Mouse (Mus musculus) CH12.LX (cell line): ENCODE data around the gene Wdr44. TPM values are rescaled to one million over a fixed set of nuclear protein-coding genes. Genes with fewer than 3 reads are reported as not detected.
A peak's percentile ranks its signal among the peaks of the same experiment; 100 is the strongest.

Experiments
- DNase-seq: peaks from one replicate; pipeline ENCODE4 v3.0.0-alpha.2; 2013; ENCODE audit errors: extremely low read depth
- H3K27ac ChIP-seq: 2 replicates; pipeline ENCODE4 v1.5.1; 2012; ENCODE audit warnings: low read depth, mild to moderate bottlenecking, control low read depth, moderate library complexity; ENCODE audit not compliant: insufficient read depth
- H3K27me3 ChIP-seq: replicated peaks from 2 replicates; pipeline ENCODE3; 2012; ENCODE audit warnings: inconsistent platforms
- H3K36me3 ChIP-seq, 2 experiments: replicated peaks in 1 of 2; 2 replicates each; pipeline versions ENCODE3 to v1.6.1; 2012; ENCODE audit warnings: inconsistent platforms in 1 of 2, low read length in 1 of 2, mild to moderate bottlenecking in 1 of 2, mixed read lengths in 1 of 2, moderate library complexity in 1 of 2; ENCODE audit not compliant: control insufficient read depth in 1 of 2, insufficient read depth in 1 of 2
- H3K4me1 ChIP-seq, 2 experiments: 2 replicates each; pipeline ENCODE4 v1.6.1; 2012; ENCODE audit warnings: inconsistent platforms in 1 of 2, moderate library complexity in 1 of 2; ENCODE audit not compliant: insufficient read depth in 2 of 2, control insufficient read depth in 1 of 2
- H3K4me2 ChIP-seq: 2 replicates; pipeline ENCODE4 v1.6.1; 2012; ENCODE audit warnings: low read depth, mild to moderate bottlenecking, control low read depth; ENCODE audit not compliant: poor library complexity, insufficient read depth, severe bottlenecking
- H3K4me3 ChIP-seq, 3 experiments: fragments of 150-350 bp in 1 of 3; sonication (generic) in 1 of 3; replicated peaks in 1 of 3; 2 replicates each; pipeline versions ENCODE3 to v1.5.1; 2011 to 2012; ENCODE audit warnings: low read depth in 2 of 3, low read length in 2 of 3, mild to moderate bottlenecking in 2 of 3, moderate library complexity in 2 of 3, control low read depth in 1 of 3, improper control_type of control experiment in 1 of 3, inconsistent platforms in 1 of 3, mixed read lengths in 1 of 3; ENCODE audit not compliant: poor library complexity in 1 of 3
- H3K79me2 ChIP-seq: replicated peaks from 2 replicates; pipeline ENCODE4 v1.6.1; 2012; ENCODE audit warnings: mild to moderate bottlenecking, moderate library complexity; ENCODE audit not compliant: control insufficient read depth, poor library complexity, insufficient read depth, severe bottlenecking; ENCODE audit errors: extremely low read depth
- H3K9ac ChIP-seq: 2 replicates; pipeline ENCODE4 v1.6.1; 2012; ENCODE audit warnings: low read depth, mild to moderate bottlenecking, control low read depth, moderate library complexity; ENCODE audit not compliant: insufficient read depth
- H3K9me3 ChIP-seq: replicated peaks from 2 replicates; pipeline ENCODE3; 2012; ENCODE audit warnings: low read length, inconsistent platforms, mixed read lengths
- BHLHE40 ChIP-seq: IDR thresholded peaks from 2 replicates; pipeline ENCODE4 v1.6.1; 2011; ENCODE audit warnings: mild to moderate bottlenecking, low read depth, low read length, improper control_type of control experiment
- CHD1 ChIP-seq: IDR thresholded peaks from 2 replicates; pipeline ENCODE4 v1.6.1; 2012; ENCODE audit warnings: low read depth, low read length, improper control_type of control experiment, inconsistent platforms
- CHD2 ChIP-seq: IDR thresholded peaks from 2 replicates; pipeline ENCODE4 v1.6.1; 2011; ENCODE audit warnings: low read length, improper control_type of control experiment
- E2F4 ChIP-seq: IDR thresholded peaks from 2 replicates; pipeline ENCODE4 v1.6.1; 2011; ENCODE audit warnings: low read depth, low read length, improper control_type of control experiment; ENCODE audit not compliant: insufficient replicate concordance
- EP300 ChIP-seq: IDR thresholded peaks from 2 replicates; pipeline ENCODE4 v1.6.1; 2011; ENCODE audit warnings: low read length, improper control_type of control experiment
- GABPA ChIP-seq: IDR thresholded peaks from 2 replicates; pipeline ENCODE4 v1.6.1; 2012; ENCODE audit warnings: low read depth, low read length, improper control_type of control experiment, inconsistent platforms; ENCODE audit not compliant: insufficient replicate concordance
- HCFC1 ChIP-seq: IDR thresholded peaks from 2 replicates; pipeline ENCODE4 v1.6.1; 2012; ENCODE audit warnings: low read depth, mild to moderate bottlenecking, inconsistent platforms, low read length, improper control_type of control experiment
- IRF4 ChIP-seq: IDR thresholded peaks from 2 replicates; pipeline ENCODE4 v1.6.1; 2014; ENCODE audit warnings: low read depth, mild to moderate bottlenecking, inconsistent platforms, low read length, improper control_type of control experiment
- JUN ChIP-seq: IDR thresholded peaks from 2 replicates; pipeline ENCODE4 v1.6.1; 2011; ENCODE audit warnings: low read depth, mild to moderate bottlenecking, low read length, improper control_type of control experiment, moderate library complexity; ENCODE audit not compliant: insufficient read depth
- JUND ChIP-seq: conservative IDR thresholded peaks from 2 replicates; pipeline ENCODE4 v1.6.1; 2011; ENCODE audit warnings: low read depth, low read length, improper control_type of control experiment
- KAT2A ChIP-seq: IDR thresholded peaks from 2 replicates; pipeline ENCODE4 v1.6.1; 2012; ENCODE audit warnings: low read length, improper control_type of control experiment, inconsistent platforms; ENCODE audit not compliant: insufficient replicate concordance
- MAX ChIP-seq: IDR thresholded peaks from 2 replicates; pipeline ENCODE4 v1.6.1; 2011; ENCODE audit warnings: low read length, improper control_type of control experiment
- MAZ ChIP-seq: IDR thresholded peaks from 2 replicates; pipeline ENCODE4 v1.6.1; 2012; ENCODE audit warnings: low read depth, mild to moderate bottlenecking, inconsistent platforms, low read length, improper control_type of control experiment, moderate library complexity
- MEF2A ChIP-seq: IDR thresholded peaks from 2 replicates; pipeline ENCODE4 v1.6.1; 2014; ENCODE audit warnings: low read depth, mild to moderate bottlenecking, inconsistent platforms, low read length, improper control_type of control experiment, borderline replicate concordance
- MYC ChIP-seq: IDR thresholded peaks from 2 replicates; pipeline ENCODE4 v1.6.1; 2011; ENCODE audit warnings: low read depth, mild to moderate bottlenecking, improper control_type of control experiment, low read length
- PAX5 ChIP-seq: IDR thresholded peaks from 2 replicates; pipeline ENCODE4 v1.6.1; 2012; ENCODE audit warnings: low read length, inconsistent platforms, mixed read lengths
- POLR2AphosphoS2 ChIP-seq: IDR thresholded peaks from 2 replicates; pipeline ENCODE4 v1.6.1; 2011; ENCODE audit warnings: low read depth, low read length, improper control_type of control experiment
- RAD21 ChIP-seq: IDR thresholded peaks from 2 replicates; pipeline ENCODE4 v1.6.1; 2011; ENCODE audit warnings: low read depth, mild to moderate bottlenecking, low read length, improper control_type of control experiment, moderate library complexity
- RCOR1 ChIP-seq: conservative IDR thresholded peaks from 2 replicates; pipeline ENCODE4 v1.6.1; 2012; ENCODE audit warnings: low read depth, mild to moderate bottlenecking, inconsistent platforms, low read length, improper control_type of control experiment
- SIN3A ChIP-seq: IDR thresholded peaks from 2 replicates; pipeline ENCODE4 v1.6.1; 2012; ENCODE audit warnings: low read length, improper control_type of control experiment, inconsistent platforms
- SMC3 ChIP-seq: IDR thresholded peaks from 2 replicates; pipeline ENCODE4 v1.6.1; 2011; ENCODE audit warnings: low read depth, low read length, improper control_type of control experiment
- TBP ChIP-seq: conservative IDR thresholded peaks from 2 replicates; pipeline ENCODE4 v1.6.1; 2011; ENCODE audit warnings: low read depth, low read length, improper control_type of control experiment
- UBTF ChIP-seq: IDR thresholded peaks from 2 replicates; pipeline ENCODE4 v1.6.1; 2012; ENCODE audit warnings: low read depth, mild to moderate bottlenecking, inconsistent platforms, low read length, improper control_type of control experiment, moderate library complexity
- USF2 ChIP-seq: conservative IDR thresholded peaks from 2 replicates; pipeline ENCODE4 v1.6.1; 2011; ENCODE audit warnings: low read depth, low read length, improper control_type of control experiment
- ZC3H11A ChIP-seq: IDR thresholded peaks from 2 replicates; pipeline ENCODE4 v1.6.1; 2012; ENCODE audit warnings: low read depth, mild to moderate bottlenecking, inconsistent platforms, low read length, improper control_type of control experiment
- ZKSCAN1 ChIP-seq: IDR thresholded peaks from 2 replicates; pipeline ENCODE4 v1.6.1; 2012; ENCODE audit warnings: low read depth, inconsistent platforms, low read length, improper control_type of control experiment, borderline replicate concordance
- ZNF384 ChIP-seq: IDR thresholded peaks from 2 replicates; pipeline ENCODE4 v1.6.1; 2012; ENCODE audit warnings: low read depth, low read length, improper control_type of control experiment, inconsistent platforms
- dilution Hi-C: fragments of 300-500 bp; cut with MboI; formaldehyde crosslinking; loops from 2 replicates; pipeline ENCODE4 v1.14.3; 2020; ENCODE audit warnings: low sequenced_read_pairs; ENCODE audit not compliant: extremely low pct_unique_long_range_greater_than_20kb, extremely low pct_ligation_motif_present
- in situ Hi-C: fragments of 300-500 bp; cut with MboI; formaldehyde crosslinking; loops from 3 replicates; pipeline ENCODE4 v1.14.3; 2019; ENCODE audit warnings: low sequenced_read_pairs, low pct_ligation_motif_present, low pct_unique_long_range_greater_than_20kb, mixed read lengths
- polyA plus RNA-seq: library from polyadenylated mRNA; unstranded; fragments of >175 nt; gene quantifications from 2 replicates; pipeline ENCODE4 v1.2.1, GENCODE M21; 2012; ENCODE audit warnings: low read depth; ENCODE audit not compliant: insufficient read length
- total RNA-seq, 2 experiments: library from RNA; depleted of rRNA; stranded (reverse); fragments of 300-350 nt in 1 of 2; fragments of >200 nt in 1 of 2; gene quantifications; 2 replicates each; pipeline ENCODE4 v1.2.3; 2012 to 2014

The Wdr44 gene
- total and polyA plus RNA-seq, 3 experiments = 1.5 to 4.7 (median 2.2) TPM

- H3K9me3 ChIP-seq = no peaks in the 10 kb centered on the region
- TF ChIP-seq JUN = no peak
- no peak for TF ChIP-seq KAT2A
- no peak for TF ChIP-seq SMC3
- no peak for TF ChIP-seq E2F4
- no peak for TF ChIP-seq USF2
- TF ChIP-seq BHLHE40 = no peak
- TF ChIP-seq CHD2 = no peak
- TF ChIP-seq ZNF384 = peak; percentile 49; the same call in 1 of the 2 replicates
- TF ChIP-seq TBP = no peak
- no peak for TF ChIP-seq ZKSCAN1
- no peak for TF ChIP-seq MAX
- no peak for TF ChIP-seq RAD21
- TF ChIP-seq RCOR1 = 0 out of 2 replicates have a peak, but pooled peaks have one; percentile 41
- TF ChIP-seq CHD1 = no peak
- peak; percentile 73 for TF ChIP-seq IRF4
- peak; percentile 88 for TF ChIP-seq EP300
- no peak for TF ChIP-seq PAX5
- no peak for TF ChIP-seq POLR2AphosphoS2
- TF ChIP-seq MEF2A = no peak
- no peak for TF ChIP-seq GABPA
- no peak for TF ChIP-seq SIN3A
- 0 out of 2 replicates have a peak, but pooled peaks have one; percentile 11 for TF ChIP-seq JUND
- no peak for TF ChIP-seq MYC
- no peak for TF ChIP-seq HCFC1
- no peak for TF ChIP-seq ZC3H11A
- no peak for TF ChIP-seq UBTF
- TF ChIP-seq MAZ = no peak
- TF ChIP-seq, all 38 proteins: peak for 5
- H3K27ac ChIP-seq = no peak overlapping the region
- no peak overlapping the region for H3K9ac ChIP-seq
- dilution Hi-C loops (no loop called here), in situ Hi-C loops (no loop called here)
- peaks cover 0 to 4% of the 10 kb centered on the region in 2 experiments; a peak in 1 of 4 replicates for H3K4me1 ChIP-seq
- peak; percentile 41 for DNase-seq
- H3K4me3 ChIP-seq = no peak overlapping the region
- H3K27me3 ChIP-seq = no peaks in the 10 kb centered on the region
- H3K79me2 ChIP-seq = no peaks in the 10 kb centered on the region
- no peak overlapping the region for H3K4me2 ChIP-seq
- no peaks in the 10 kb centered on the region for H3K36me3 ChIP-seq
Measured at GRCm38 (mm10) chrX:23675450-23675849, 17.4 kb upstream of the Wdr44 start.
